Mouse (Mus musculus) brown adipose tissue, adult 24 weeks (tissue): ENCODE data around the gene Fastkd3. TPM values are rescaled to one million over a fixed set of nuclear protein-coding genes. Genes with fewer than 3 reads are reported as not detected.
"Not testable (repeated sequence)": the region's sequence is repeated elsewhere in the genome, so short reads cannot be mapped to it uniquely, and the experiment has no call there.

Experiments
- H3K27ac ChIP-seq: fragments of 200-500 bp; replicated peaks from 2 replicates; pipeline ENCODE4 v1.5.1; 2012; ENCODE audit warnings: low read depth, mild to moderate bottlenecking, low read length
- H3K4me1 ChIP-seq: fragments of 200-500 bp; 2 replicates; pipeline ENCODE4 v1.6.1; 2012; ENCODE audit warnings: low read length, mixed read lengths; ENCODE audit not compliant: control insufficient read depth, insufficient read depth, insufficient read length
- H3K4me3 ChIP-seq: fragments of 200-500 bp; 2 replicates; pipeline ENCODE4 v1.5.1; 2012; ENCODE audit warnings: low read depth, mild to moderate bottlenecking, low read length, moderate library complexity; ENCODE audit not compliant: insufficient read depth
- polyA plus RNA-seq: library from polyadenylated mRNA; stranded (reverse); fragments of >200 nt; gene quantifications from 2 replicates; pipeline ENCODE4 v1.2.4, GENCODE M21; 2012; ENCODE audit not compliant: missing spikeins, insufficient read depth, insufficient read length

Gene Fastkd3
- 4.8 and 17.8 TPM in 2 replicates for polyA plus RNA-seq

DNA sequence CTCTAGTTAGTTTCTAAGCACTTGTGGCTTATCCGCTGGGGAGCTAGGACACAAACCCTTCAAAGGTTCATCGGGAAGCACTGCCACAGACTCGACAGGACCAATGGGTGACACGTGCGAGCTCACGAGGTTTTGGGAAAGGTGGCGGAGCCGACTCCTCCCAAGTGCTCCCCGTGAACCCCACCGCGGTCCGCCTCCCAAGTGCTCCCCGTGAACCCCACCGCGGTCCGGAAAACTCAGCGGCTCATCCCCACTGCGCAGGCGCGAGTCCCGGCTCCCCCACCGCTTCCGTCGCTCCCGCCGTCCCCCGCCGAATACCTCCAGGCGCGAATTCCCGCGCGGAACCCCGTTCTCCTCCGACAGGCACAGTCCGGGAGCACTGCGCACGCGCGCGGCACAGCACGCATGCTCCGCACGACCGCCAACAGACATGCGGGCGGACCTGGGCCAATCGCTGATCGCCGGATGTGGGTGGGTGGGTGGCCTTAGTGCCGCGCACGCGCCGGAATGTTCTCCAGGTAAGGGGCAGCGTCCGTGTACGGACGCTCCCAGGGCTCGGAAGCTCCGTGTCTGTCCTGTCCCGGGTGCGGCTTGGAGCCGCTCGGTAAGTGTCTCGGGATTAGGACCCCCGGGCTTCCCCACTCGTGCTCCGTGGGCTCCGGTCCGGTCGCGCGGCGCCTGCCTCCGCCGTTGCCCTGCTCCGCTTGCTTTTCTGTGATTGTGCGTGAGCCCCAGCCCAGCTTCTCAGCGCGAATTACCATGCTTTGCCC is at the start of gene Fastkd3, which contains the start of gene Mtrr:
Gene Fastkd3, plus strand, starts transcription at position 488 of the 770 bp plus-strand sequence.
Gene Mtrr, minus strand, starts transcription at position 403 of the 770 bp plus-strand sequence.
- no peaks in the 10 kb centered on the region for H3K4me1 ChIP-seq
- peak within 1 kb of the TSS; percentile 35; the same call in 1 of the 2 replicates for H3K27ac ChIP-seq
- peak within 1 kb of the TSS; percentile 93 for H3K4me3 ChIP-seq

DNA sequence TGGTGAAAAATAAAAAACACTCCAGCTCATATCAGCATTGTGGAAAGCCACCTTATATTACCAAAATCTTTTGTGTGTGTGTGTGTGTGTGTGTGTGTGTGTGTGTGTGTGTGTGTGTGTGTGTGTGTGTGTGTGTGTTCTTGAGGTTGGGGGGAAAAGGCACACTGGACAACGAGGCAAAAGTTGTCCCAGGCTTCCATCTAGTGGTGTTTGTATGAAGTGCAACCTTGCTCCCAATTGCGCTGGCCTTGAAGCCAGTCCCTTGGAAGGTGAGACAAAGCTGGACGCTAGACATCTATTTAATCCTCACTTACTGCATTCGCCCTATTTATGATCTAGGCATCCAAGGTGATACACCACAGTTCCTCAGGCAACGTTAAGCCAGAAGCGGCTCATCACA is 28.6 kb upstream of the Fastkd3 start:
- H3K4me3 ChIP-seq, H3K4me1 ChIP-seq, H3K27ac ChIP-seq: not testable (repeated sequence)

DNA sequence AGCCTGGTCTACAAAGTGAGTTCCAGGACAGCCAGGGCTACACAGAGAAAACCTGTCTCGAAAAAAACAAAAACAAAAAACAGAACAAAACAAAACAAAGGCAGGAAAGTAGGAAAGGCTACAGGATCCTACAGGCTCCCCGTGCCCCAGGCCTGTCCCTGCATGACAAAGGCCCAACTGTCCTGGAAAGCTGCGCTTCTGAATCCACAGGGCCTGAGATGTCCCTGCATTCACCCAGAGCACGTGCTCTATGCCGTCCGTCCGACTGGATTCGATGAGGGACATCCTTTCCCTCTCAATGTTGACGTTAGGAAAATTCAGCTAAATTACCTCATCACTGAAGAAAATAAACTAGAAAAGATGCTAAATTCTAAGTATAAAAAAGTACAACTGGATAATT is 13.9 kb upstream of the Fastkd3 start:
- no peak overlapping the region for H3K4me3 ChIP-seq

DNA sequence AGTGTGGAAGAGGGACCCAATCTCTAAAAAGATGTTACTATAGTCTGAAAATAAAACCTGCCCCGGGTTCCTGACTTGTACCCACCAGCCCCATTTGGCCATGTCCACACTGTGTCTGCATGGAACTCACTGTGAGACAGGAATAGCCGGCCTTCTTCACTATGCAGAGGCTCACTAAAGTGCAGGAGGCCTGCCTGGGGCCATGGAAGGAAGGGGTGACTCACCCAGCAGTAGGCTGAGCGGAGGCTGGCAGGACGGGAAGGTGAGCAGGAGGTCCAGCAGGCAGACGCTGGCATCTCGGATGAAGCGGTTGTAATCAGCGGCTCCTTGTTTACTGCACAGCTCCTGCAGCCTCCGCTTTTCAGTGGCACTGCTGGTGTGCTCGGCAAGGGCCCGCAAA is 13.5 kb upstream of the Fastkd3 start:
- H3K27ac ChIP-seq = no peak overlapping the region
- no peaks in the 10 kb centered on the region for H3K4me1 ChIP-seq
- H3K4me3 ChIP-seq = no peak overlapping the region

More for the DNA sequence above, 13.9 kb upstream of the Fastkd3 start:
- Histone ChIP-seq H3K4me1 (no peaks in the 10 kb centered on the region), H3K27ac (no peak overlapping the region)

DNA sequence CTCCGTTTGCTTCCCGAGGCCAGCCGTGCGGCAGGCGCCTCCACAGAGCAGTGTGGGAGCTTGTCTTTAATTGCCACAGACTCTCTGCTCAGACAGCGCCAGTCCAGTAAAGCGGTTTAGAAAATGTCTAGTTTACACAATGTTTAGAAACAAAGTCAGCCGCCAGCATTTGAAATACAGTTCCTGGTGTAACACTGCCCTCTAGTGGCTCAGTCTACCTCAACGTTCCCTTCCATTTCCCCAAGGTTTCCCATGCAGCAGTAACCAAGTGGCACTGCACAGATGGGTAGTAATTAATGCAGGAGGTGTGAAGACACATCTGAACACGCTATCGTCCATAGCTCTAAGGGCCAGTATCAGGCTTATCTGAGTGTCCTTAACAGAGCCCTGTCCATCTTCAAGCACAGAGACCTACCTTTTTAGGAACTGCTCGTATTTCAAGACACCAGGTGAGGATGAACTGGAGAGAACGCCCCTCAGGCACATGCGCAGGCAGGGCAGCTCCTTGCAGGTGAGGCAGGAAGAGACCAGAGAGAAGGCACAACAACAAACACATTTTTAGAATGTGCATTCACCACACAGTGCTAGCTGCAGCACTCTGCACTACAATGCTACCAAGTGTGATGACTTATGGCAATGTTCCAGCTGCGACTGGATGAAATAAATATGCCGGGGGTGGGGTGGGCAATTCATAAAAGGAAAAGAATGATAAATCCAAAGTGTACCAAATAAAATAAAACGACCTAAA is 12.3 kb upstream of the Fastkd3 start:
- Histone ChIP-seq H3K4me3 (no peak overlapping the region), H3K4me1 (no peaks in the 10 kb centered on the region), H3K27ac (no peak overlapping the region)

DNA sequence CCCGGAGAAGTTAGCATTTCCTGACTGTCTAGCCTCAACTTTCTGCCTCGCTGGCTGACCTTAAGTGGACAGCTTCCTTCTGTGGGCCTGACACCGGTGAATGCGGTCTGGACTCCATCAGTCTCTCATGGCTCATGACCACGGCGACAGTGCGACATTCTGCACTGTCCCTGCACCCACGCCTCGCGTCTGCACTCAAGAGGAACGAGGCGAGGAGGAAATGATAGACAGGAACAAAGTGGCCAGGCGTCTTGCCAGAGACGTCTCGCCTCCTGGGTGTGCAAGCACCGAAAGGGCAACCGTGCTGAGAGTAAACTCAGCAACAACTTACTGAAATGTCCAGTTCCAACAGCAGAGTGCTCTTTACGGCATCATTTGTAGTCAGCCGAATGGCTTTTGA is 9.8 kb upstream of the Fastkd3 start:
- Histone ChIP-seq H3K4me3 (no peak overlapping the region), H3K4me1 (no peaks in the 10 kb centered on the region), H3K27ac (no peak overlapping the region)

DNA sequence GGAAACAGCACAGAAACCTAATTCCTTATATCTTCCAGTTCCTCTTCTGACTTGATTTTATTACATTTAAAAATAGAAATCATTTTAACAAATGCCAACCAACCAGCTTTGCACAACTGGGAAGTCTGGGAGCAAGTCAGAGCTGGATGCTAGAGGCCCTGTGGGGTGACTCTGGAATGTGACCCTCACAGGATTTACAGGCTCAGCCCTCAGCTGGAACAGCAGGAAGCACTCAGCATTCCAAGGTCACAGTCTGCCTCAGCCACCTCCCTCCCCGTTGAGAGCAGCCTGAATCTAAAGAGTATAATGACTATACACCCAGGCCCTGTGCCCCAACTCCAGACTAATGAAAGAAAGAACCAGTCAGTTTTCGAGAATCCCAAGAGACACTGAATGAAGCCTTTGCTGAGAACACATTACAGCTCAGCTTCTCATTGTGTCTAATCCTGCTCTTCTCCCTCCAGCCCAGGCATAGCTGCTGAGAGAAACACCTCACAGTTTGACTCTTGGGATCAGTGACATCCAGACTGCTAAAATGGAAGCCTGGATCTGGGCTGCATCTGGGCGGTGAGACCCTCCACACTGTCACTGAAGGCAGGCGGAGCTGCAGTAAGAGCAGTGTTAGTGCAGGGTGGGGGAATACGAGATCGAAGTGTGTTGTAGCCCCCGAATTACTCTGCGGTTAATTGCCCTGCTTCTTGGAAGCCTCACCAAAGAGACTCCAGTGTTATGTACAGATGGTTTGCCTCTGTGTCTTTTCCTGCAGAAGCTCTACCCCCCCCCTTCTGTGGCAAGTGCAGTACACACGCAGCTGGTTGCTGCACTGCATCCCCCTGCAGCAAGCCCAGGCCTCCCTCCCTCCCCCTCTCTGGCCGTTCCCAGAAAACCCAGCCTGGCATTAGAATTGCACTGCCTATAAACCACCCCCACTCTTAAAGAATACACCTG is 8.8 kb upstream of the Fastkd3 start:
- Histone ChIP-seq H3K4me1 (no peaks in the 10 kb centered on the region), H3K4me3 (no peak overlapping the region), H3K27ac (no peak overlapping the region)

DNA sequence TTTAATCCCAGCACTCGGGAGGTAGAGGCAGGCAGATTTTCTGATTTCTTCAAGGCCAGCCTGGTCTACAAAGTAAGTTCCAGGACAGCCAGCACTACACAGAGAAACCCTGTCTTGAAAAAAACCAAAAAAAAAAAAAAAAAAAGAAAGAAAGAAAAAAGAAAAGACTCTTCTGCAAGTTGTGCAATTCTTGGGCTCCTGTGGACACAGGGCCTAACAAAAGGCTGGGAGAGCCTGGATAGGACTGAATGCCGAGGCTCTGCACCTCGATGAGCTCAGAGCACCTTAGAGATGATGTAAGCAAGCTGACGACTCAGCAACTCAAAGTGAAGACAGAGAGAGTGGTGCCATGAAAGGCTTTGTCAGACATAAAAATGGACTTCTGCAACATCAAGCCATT is 7.6 kb upstream of the Fastkd3 start:
- no peak overlapping the region for H3K4me3 ChIP-seq
- H3K4me1 ChIP-seq = no peaks in the 10 kb centered on the region
- H3K27ac ChIP-seq = no peak overlapping the region

DNA sequence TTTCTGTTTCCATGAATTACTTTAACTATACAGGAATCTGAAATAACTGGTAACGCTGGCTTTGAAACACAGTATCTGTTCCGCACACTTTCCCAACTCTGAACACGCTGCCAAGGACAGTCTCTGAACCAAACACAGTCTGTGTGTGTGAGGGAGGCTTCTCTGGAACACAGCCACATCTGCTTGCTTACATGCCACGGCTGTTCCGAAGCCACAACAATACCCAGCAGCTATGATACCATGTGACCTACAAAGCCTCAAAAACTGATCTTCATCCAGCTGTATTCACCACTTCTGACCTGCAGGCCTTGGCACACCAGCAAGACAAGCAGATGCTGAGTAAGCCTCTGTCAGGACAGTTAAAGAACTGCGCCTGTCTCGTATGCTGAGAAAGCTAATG is 4.1 kb upstream of the Fastkd3 start:
- Histone ChIP-seq H3K4me1 (no peaks in the 10 kb centered on the region), H3K27ac (no peak overlapping the region), H3K4me3 (no peak overlapping the region)

DNA sequence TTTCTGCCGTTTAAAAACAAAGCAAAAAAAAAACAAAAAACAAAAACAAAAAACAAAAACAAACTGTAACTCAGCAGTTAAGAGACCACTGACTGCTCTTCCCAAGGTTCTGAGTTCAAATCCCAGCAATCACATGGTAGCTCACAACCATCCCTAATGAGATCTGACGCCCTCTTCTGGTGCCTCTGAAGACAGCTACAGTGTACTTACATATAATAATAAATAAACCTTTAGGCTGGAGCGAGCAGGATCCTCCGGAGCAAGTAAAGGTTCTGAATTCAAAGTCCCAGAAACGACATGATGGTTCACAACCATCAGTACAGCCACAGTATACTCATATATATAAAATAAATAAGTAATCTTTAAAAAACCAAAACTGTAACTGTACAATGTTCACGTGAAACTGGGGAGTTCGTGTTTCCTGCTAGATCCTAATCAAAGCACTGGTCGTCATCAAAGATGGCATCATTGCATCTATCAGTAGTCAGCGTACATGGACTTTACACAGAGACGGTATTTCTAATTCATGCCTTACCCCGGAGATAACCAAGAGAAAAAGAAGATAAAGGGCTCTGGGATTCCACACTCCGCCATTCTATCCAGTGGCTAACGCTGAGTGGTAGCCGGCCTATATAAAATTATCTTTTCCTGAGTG is 821 bp upstream of the Fastkd3 start:
- Histone ChIP-seq H3K27ac (no peak overlapping the region), H3K4me1 (no peaks in the 10 kb centered on the region), H3K4me3 (peak overlapping the region; percentile 93)

DNA sequence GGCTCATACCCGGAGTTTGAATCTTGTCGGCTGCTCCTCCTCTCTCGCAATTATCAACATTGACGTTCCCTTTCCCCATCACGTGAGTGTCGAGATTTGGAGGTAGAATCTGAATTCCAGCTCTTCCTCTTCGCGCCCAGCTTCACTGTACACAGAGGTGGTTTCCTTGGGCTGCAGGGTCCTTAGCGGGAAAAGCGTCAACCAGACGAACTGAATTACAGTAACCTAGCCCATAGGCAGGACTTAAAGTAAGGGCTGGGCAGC is 415 bp downstream of the Fastkd3 start:
- Histone ChIP-seq H3K4me3 (peak overlapping the region; percentile 93), H3K4me1 (no peaks in the 10 kb centered on the region), H3K27ac (no peak overlapping the region)

DNA sequence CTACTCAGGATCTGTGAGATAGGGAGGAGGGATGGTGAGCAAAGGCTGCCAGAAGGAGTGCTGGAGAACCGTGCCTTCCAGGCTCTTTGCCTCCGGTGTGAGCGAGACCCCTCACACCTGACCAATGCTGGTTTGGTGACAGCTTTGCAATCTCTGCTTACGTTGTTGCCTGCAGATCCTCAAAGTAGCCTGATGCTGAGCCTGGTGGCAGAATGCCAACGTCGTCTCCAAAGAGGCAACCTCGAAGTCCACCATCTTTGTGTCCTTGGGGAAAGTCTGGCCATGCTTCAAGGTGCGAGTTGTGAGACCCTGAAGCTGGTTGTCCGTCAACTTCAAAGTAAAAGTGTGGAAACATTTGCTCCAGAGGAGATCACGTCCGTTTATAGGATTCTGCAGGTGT is 1.9 kb downstream of the Fastkd3 start:
- Histone ChIP-seq H3K4me3 (no peak overlapping the region), H3K4me1 (no peaks in the 10 kb centered on the region), H3K27ac (no peak overlapping the region)

DNA sequence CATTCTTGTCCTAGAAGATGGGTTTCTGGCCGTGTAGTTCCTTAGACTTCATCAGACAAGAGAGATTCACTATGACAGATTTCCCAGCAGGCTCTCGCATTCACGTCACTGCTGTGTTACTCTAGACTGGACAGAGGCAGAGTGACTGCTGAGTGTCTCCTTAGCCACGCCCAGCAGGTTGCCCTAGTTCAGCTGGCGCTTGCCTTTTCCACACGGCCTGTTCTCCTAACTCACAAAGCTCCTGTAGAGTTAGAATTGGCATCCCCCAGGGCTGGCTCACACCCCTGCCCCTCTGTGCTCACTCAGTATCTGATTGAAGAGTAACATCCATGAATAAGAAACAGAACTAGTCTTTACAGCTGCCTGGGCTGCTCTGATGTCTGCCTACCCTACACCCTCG is 3.4 kb downstream of the Fastkd3 start:
- Histone ChIP-seq H3K4me1 (no peaks in the 10 kb centered on the region), H3K27ac (no peak overlapping the region), H3K4me3 (no peak overlapping the region)

DNA sequence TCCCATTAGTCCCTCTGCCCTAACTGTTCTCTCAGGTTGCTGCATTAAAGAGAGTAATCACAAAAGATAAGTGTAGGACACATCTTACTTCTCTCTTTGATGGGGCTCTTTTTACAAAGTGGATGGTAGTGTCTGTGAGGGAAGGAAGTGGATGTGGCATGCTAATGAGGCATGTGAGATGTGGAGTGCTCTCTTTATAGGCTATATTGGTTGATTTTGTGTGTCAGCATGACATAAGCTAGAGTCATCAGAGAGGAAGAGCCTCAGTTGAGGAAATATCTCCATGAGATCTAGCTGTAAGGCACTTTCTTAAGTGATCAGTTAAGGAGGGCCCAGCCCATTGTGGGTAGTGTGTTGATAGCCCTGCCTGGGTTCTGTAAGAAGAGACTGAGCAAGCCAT is 6.3 kb downstream of the Fastkd3 start:
- Histone ChIP-seq H3K4me3 (no peak overlapping the region), H3K4me1 (no peaks in the 10 kb centered on the region), H3K27ac (no peak overlapping the region)

DNA sequence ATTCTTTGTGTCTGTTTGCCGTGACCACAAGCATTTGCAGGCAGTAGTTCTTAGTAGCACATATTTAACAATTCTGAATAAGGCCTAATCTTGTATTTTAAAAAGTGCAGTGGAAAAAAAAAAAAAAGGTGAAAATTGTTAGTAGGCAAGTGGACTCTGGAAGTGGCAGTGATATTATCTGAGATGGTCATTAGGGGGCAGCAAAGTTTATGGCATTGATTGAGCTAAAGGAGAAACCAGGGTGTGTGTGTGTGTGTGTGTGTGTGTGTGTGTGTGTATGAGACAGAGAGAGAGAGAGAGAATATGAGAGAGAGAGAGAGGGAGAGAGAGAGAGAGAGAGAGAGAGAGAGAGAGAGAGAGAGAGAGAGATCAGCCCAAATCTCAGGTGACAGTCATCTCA is 11.8 kb downstream of the Fastkd3 start:
- no peaks in the 10 kb centered on the region for H3K4me1 ChIP-seq
- H3K27ac ChIP-seq = no peak overlapping the region

More for the DNA sequence above, 11.8 kb downstream of the Fastkd3 start:
- H3K4me3 ChIP-seq = no peak overlapping the region
